Mouse (Mus musculus): Measurements from ENCODE around the gene Thbs3.

- TF ChIP-seq POLR2A (IDR thresholded peaks at IDR 0.05; ENCODE audit: borderline replicate concordance, extremely low read depth, low read depth, low read length) (no peak), CTCF (IDR thresholded peaks at IDR 0.05; ENCODE audit: insufficient read depth, low read length) (no peak)
These were observed 31.0 kb upstream of the Thbs3 start for GRCm38 (mm10) chr3:89183959-89184315.

Data from lung, adult 2 months (tissue).